Mouse (Mus musculus): ENCODE measurements around the gene Il4. TPM values are rescaled to one million over a fixed set of nuclear protein-coding genes. Genes with fewer than 3 reads are reported as not detected.

The Il4 gene
- polyA plus RNA-seq, 3 experiments from 2014 or later, result 3.1 to 26.5 (median 14.7) TPM

DNA sequence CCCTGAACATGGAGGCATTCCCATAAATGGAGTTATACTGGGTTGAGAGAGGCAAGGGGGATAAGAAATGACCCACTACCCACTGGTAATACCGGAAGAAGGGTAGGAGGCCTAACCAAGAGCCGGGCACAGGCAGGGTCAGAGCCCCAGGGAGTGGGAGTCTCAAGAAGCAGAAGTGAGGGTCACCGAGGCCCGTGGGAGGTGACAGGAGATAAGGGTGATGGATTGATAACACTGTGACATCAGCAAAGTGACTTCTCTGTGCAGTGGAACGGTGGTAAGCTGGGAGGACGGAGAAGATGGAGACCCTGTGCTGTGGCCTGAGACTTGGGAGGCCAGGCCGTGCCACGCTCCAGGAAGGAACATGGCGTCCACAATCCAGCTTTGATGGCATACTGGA is 5.1 kb upstream of the Il4 start:
- no peak for ATAC-seq

DNA sequence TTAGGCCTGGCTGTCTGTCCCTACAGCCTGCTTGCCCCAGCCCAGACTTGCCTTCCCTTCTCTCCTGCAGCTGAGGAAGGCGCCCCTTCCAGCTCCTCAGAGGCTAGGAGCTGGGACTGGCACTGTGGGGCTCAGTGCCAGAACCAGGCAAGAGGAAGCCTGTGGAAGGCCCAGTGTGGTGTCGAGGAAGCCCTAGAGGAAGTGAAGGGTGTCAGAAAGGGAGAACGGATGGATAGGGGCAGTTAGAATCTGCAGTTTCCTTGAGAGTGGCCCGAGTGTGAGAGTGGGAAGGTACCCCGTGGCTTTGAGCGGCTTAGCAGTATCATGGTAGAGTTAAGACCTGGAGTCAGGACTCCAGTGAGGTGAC is 4.0 kb upstream of the Il4 start:
- ATAC-seq, result no peak

DNA sequence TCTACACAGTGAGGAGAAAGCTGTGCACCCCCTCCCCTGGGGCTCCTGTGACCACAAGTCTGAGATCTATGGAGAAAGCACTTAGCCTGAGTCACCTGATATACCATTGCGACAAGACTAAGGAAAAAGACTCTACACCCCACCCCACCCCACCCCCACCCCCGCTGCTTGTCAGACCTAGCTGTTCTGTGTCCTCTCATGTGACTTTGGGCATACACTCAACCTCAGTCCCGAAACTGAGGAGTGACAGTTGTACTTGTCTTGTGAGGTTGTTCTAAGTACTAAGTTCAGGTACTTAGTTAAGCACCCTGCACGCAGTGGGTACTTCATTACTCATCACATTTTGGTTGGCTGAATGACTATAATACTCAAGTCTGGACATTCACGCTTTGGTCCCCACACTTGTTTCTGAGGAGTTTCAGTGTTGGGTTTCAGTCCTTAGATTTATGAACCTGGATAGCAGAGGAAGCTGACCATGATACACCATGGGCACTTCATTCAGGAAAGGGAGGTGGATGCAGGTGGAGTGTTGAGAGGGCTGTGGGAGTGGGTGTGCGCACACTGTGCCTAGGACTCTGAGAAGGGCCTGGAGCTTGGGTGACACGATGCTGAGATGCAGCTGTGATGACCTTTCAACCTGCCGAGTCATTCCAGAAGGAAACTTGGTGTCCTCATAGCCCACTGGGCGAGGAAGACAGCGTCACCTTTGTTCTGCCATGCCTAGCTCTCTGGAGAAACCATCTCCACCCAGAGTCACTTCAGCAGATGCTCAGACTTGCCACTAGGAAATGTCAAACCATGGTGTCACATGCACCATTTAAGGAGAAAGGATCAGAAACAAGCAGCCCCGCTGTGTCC is 3.3 kb upstream of the Il4 start:
- no peak for ATAC-seq

- ATAC-seq, result no peak
Measured at GRCm38 (mm10) chr11:53620094-53620493, 1.6 kb upstream of the Il4 start.

DNA sequence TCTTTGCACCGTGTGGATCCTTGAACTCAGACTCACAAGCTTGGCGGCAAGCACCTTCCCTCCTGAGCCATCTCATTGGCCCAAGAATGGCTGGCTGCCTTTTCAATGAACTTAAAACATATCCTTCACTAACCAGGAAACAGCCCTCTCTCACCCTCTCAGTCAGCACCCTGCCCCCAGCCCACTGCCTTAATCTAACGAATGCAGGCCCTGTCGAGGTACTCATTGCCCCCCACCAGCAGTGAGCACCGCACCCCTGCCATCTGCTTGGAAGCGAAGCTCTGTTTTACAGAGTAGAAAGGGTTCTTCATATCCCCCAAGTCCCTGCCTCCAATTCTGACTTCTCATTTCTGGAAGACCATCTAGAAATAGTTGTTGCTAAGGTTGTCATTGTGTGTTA is 959 bp upstream of the Il4 start:
- ATAC-seq, result no peak

GRCm38 (mm10) chr11:53617562-53618109 is 833 bp downstream of the Il4 start:
- ATAC-seq, result no peak

DNA sequence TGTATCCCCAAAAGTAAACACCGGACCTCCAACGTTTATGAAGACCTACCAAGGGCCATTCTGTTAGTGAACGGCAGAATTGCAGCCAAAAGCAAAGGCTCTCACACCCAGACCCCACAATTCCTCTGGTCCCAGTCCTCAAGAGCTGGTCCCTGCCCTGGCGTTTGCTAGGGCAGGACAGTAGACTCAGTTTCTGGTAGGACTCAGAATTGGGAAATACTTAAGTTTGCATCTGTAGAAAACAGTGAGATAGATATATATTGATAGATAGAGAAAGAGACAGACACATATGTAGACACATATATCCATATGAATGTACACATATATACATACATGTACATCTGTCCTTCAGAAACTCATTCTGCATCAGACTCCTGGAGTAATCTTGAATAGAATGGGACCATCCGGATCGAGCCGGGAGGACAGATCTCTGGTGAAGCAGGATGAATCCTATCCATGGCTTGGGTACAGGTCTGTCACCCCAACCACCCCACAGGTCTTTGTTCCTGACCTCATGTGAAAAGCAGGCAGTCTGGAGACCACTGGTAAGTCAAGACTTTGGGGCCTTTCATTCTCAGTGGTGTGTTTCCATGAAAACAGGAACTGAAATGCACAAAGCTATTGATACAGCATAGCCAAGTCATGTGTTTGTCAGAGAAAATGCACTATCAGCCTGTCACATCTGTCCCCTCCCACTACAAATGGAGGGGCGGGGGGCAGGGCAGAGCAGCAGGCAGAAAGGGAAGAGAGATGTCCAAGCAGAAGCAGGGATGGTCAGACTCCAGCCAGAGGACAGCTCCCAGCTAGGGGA is 1.5 kb downstream of the Il4 start:
- ATAC-seq, result peak; percentile 77

GRCm38 (mm10) chr11:53615575-53615974 is 2.9 kb downstream of the Il4 start:
- ATAC-seq, result no peak

DNA sequence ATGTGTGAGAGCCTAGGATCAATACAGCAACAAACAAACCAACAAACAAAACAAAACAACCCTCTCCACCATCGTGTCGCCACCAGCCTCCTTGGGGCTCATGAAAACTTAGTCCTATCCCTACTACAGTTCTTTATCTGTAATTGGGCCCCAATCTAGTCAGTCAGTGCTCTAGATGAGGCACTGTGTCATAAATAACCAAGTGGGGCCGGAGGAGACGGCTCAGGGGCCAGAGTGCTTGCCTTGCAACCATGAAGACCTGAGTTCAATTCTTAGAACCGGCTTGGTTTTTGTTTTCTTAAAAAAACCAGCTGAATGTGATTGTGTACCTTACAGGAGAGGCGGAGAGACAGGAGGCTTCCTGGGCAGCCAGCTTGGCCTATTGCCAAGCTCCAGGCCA is 3.3 kb downstream of the Il4 start:
- ATAC-seq, result no peak

DNA sequence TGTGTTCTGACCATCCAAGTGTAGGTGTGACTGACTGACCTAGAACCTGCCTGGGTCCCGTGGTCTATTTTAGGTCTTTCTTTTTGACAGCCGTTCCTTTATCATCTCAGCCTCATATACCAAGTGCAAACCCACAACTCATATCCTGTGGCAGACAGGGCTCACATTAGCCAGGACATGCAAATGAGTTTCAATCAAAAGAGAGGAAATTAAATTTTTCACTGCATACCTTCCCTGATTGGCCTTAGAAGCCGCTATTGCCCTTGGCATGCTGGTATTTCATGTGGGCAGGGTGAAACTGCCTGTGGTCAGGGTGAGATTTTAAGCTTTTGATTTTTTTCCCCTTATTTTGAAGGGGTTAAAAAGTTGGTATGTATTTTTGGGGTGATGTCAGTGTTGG is 8.8 kb downstream of the Il4 start:
- ATAC-seq, result peak; percentile 74

GRCm38 (mm10) chr11:53609231-53609630 is 9.2 kb downstream of the Il4 start:
- no peak for ATAC-seq

- peak; percentile 60 for ATAC-seq
Measured at GRCm38 (mm10) chr11:53605609-53606008, 12.9 kb downstream of the Il4 start.

DNA sequence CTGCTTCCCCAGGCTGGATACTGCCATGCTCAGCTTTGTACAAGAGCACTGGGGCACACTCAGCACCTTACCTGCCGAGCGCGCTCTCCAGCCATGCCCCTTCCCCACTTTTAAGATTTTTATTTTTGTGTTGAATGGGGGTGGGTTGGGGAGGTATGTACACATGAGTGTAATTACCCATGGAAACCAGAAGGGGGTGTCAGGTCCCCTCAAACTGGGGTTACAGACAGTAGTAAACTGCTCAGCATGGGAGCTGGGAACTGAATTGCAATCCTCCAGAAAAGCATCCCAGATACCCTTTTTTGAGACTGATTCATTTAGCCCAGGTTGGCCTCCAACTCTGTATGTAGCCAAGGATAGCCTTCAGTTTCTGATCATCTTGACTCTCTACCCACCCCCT is 13.5 kb downstream of the Il4 start:
- ATAC-seq, result no peak

DNA sequence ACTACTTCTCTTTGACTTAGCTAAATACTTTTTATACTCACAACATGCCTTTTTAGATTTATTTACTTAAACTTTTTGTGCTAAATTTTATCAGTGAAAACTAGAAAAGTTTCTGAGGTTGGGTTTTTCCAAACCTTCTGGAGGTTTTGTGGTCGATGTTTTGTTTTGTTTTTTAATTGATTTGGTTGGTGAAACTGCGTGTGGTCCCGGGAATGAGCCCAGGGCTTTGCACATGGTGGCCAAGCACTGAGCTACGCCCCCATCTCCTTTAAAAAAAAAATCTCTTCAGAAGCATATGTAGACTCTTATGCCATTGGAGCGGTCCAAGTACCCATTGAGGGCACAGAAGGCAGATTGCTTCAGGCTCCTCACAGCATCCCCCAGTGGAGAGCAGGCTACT is 27.4 kb downstream of the Il4 start:
- ATAC-seq, result no peak

DNA sequence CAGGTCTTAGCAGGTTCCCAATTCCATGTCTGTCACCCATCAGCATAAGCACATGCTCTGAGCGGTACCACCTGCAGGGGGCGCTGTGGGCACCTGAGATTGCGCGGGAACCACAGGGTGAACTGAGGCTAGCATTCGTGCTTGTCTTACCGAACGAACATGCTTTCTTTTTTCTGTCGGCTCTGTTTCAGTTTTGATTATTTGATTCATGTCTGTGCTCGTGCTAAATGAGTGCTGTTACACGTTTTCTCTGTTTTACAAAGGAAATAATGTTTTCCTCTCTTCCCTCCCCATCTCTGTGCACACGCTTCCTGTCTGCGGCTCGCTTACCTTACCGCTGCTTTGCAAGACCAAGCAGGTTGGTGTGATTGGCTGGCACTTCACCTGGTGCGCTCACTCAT is 28.1 kb downstream of the Il4 start:
- ATAC-seq, result peak; percentile 94

- no peak for ATAC-seq
Measured at GRCm38 (mm10) chr11:53588279-53588678, 30.2 kb downstream of the Il4 start.

DNA sequence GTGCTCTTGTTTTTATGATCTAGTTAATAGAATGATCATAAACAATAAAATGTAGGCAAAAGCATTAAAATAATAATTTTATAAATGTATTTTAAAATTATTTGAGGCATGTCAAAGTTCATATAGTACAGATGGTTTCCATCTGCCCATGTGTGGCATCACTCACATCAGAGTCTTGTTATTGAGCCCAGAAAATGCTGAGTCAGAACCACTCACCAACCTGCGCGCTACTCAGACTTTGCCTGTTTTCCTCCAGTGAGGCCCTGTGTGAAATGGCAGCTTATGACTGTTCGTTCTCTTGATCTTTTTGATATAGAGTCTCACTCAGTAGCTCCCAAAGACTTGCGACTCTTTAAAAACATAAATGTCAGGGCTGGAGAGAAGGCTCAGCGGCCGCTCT is 33.0 kb downstream of the Il4 start:
- no peak for ATAC-seq

DNA sequence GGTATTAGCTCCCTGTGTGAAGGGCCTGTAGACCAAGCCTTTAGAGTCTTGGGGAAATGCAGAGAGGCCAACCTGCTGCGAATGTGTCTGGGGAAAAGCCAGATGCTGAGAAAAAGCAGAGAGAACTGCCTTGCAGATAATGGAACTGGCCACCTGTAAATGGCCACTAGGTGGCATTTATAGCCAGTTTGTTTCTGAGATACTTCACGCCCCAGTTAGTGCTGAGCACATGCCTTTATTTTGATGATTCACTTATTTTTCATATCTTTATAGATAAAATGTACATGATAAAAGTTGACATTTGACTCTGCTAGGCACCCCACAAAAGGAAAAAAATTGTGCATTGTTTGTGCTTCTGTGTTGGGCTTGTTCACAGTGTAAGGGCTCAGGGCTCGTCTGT is 33.6 kb downstream of the Il4 start:
- no peak for ATAC-seq

- no peak for ATAC-seq
Measured at GRCm38 (mm10) chr11:53583151-53583550, 35.3 kb downstream of the Il4 start.

GRCm38 (mm10) chr11:53580562-53580961 is 37.9 kb downstream of the Il4 start:
- no peak for ATAC-seq

- peak; percentile 92 for ATAC-seq
Measured at GRCm38 (mm10) chr11:53567224-53568014, 51.0 kb downstream of the Il4 start, which contains the start of gene Kif3a. Kif3a (plus strand) TSS chr11:53567379.

GRCm38 (mm10) chr11:53566646-53567045 is 51.8 kb downstream of the Il4 start:
- no peak for ATAC-seq

GRCm38 (mm10) chr11:53561986-53562385 is 56.5 kb downstream of the Il4 start:
- no peak for ATAC-seq
